Comparison of ENCODE assay signal across 12 mouse cellular contexts in genomic region chr4:139430891-139431290, GRCm38 (mm10).
DNase-seq lines count a peak whose midpoint lies in the region; ATAC-seq lines count a peak whose summit lies in the region.
"Had no signal": no experiment of that assay in that cellular context is flagged by ENCODE, and none has a peak within 500 bp of the region (broad histone marks: within the 10 kb centered on the region; RNA-seq: fewer than 3 reads in every experiment).

No protein-coding gene starts in this region.

- H3K27me3 ChIP-seq in heart, embryonic 15.5 days, result no peaks in the 10 kb centered on the region
- no peaks in the 10 kb centered on the region for H3K27me3 ChIP-seq in midbrain, embryonic 14.5 days (ENCODE audit: control insufficient read depth, insufficient read depth, low read length)
- H3K27me3 ChIP-seq in midbrain, embryonic 11.5 days (ENCODE audit: control insufficient read depth, insufficient read depth, low read length), result no peaks in the 10 kb centered on the region
- H3K27me3 ChIP-seq: liver, embryonic 15.5 days; megakaryocyte, embryonic 14.5 days had no signal

- peaks cover 37% of the 10 kb centered on the region for H3K4me1 ChIP-seq in heart, embryonic 15.5 days (replicated peaks)
- no peaks in the 10 kb centered on the region for H3K4me1 ChIP-seq in midbrain, embryonic 14.5 days (ENCODE audit: control insufficient read depth, insufficient read depth, low read length)
- H3K4me1 ChIP-seq in midbrain, embryonic 11.5 days (ENCODE audit: control insufficient read depth, insufficient read depth, low read length), result no peaks in the 10 kb centered on the region
- H3K4me1 ChIP-seq: limb, embryonic 10.5 days; liver, embryonic 15.5 days had no signal

- ATAC-seq in heart, embryonic 15.5 days (replicated peaks; ENCODE audit: insufficient number of reproducible peaks, insufficient read depth, low FRiP score, low read depth), result no peak
- ATAC-seq in midbrain, embryonic 14.5 days (ENCODE audit: low FRiP score, low TSS enrichment), result no peak
- ATAC-seq in midbrain, embryonic 11.5 days (ENCODE audit: low FRiP score), result no peak
- ATAC-seq in inflammation-experienced regulatory T-cells, adult 6 months, result no peak

- H3K4me3 ChIP-seq in heart, embryonic 15.5 days, result no peak overlapping the region
- H3K4me3 ChIP-seq in midbrain, embryonic 14.5 days (replicated peaks; ENCODE audit: low read depth, low read length), result no peak overlapping the region
- H3K4me3 ChIP-seq in midbrain, embryonic 11.5 days (ENCODE audit: low read depth, low read length), result no peak overlapping the region
- H3K4me3 ChIP-seq: limb, embryonic 10.5 days; liver, embryonic 15.5 days; megakaryocyte, embryonic 14.5 days; myocyte had no signal

- no peaks in the 10 kb centered on the region for H3K9me3 ChIP-seq in heart, embryonic 15.5 days (replicated peaks)
- no peaks in the 10 kb centered on the region for H3K9me3 ChIP-seq in midbrain, embryonic 14.5 days (ENCODE audit: control insufficient read depth, low read length)
- no peaks in the 10 kb centered on the region for H3K9me3 ChIP-seq in midbrain, embryonic 11.5 days (ENCODE audit: control insufficient read depth, low read length)
- H3K9me3 ChIP-seq: limb, embryonic 10.5 days; liver, embryonic 15.5 days; megakaryocyte, embryonic 14.5 days had no signal

- peak overlapping the region; percentile 60 for H3K27ac ChIP-seq in heart, embryonic 15.5 days
- H3K27ac ChIP-seq in midbrain, embryonic 14.5 days (replicated peaks; ENCODE audit: low read depth, low read length), result no peak overlapping the region
- no peak overlapping the region for H3K27ac ChIP-seq in midbrain, embryonic 11.5 days (ENCODE audit: low read depth, low read length)
- H3K27ac ChIP-seq: limb, embryonic 10.5 days; liver, embryonic 15.5 days had no signal

- H3K4me2 ChIP-seq in heart, embryonic 15.5 days, result no peak overlapping the region
- H3K4me2 ChIP-seq in midbrain, embryonic 14.5 days (ENCODE audit: low read length), result no peak overlapping the region
- no peak overlapping the region for H3K4me2 ChIP-seq in midbrain, embryonic 11.5 days
- H3K4me2 ChIP-seq: liver, embryonic 15.5 days had no signal

- peak; percentile 56 for DNase-seq in adrenal gland, postnatal 14 days
- no peak for DNase-seq in adrenal gland, adult 8-10 months
- no peak for DNase-seq in heart, adult 9 months (ENCODE audit: low spot score in 2 of 2)
- DNase-seq in midbrain, embryonic 14.5 days, result peak; percentile 8
- DNase-seq in midbrain, embryonic 11.5 days (ENCODE audit: low spot score, missing footprints), result no peak
- DNase-seq in lung, postnatal 25 days (ENCODE audit: low spot score), result peak; percentile 23

- H3K9ac ChIP-seq in heart, embryonic 15.5 days, result no peak overlapping the region
- H3K9ac ChIP-seq in midbrain, embryonic 14.5 days (replicated peaks; ENCODE audit: low read length), result no peak overlapping the region
- no peak overlapping the region for H3K9ac ChIP-seq in midbrain, embryonic 11.5 days (ENCODE audit: low read length)
- H3K9ac ChIP-seq: liver, embryonic 15.5 days had no signal

- 34% methylated on average over 4 of the region's 4 CpGs for WGBS in heart, embryonic 15.5 days
- 87% methylated on average over 4 of the region's 4 CpGs for WGBS in midbrain, embryonic 14.5 days
- WGBS in midbrain, embryonic 11.5 days, result 95% methylated on average over 4 of the region's 4 CpGs

- peaks cover 89% of the 10 kb centered on the region for H3K36me3 ChIP-seq in heart, embryonic 15.5 days
- H3K36me3 ChIP-seq in midbrain, embryonic 14.5 days (ENCODE audit: control insufficient read depth, insufficient read depth, low read length), result peaks cover 100% of the 10 kb centered on the region
- peaks cover 48% of the 10 kb centered on the region for H3K36me3 ChIP-seq in midbrain, embryonic 11.5 days (ENCODE audit: control insufficient read depth, insufficient read depth, low read length)

Comparison
In these comparisons a context has a peak if more than half of its experiments do, and no peak if none do; other contexts are left out.
1. DNase-seq: peak in adrenal gland, postnatal 14 days (single experiment), midbrain, embryonic 14.5 days (single experiment) and lung, postnatal 25 days (single experiment); none in adrenal gland, adult 8-10 months (single experiment), heart, adult 9 months (0 of 2) and midbrain, embryonic 11.5 days (single experiment).